Mouse (Mus musculus): ENCODE measurements at regions not wholly inside any gene's neighbourhood (a gene's known extent, or its start where the extent isn't known, plus 50 kb on each side); places are given as distances from the start of the nearest gene placed in this dataset.

DNA sequence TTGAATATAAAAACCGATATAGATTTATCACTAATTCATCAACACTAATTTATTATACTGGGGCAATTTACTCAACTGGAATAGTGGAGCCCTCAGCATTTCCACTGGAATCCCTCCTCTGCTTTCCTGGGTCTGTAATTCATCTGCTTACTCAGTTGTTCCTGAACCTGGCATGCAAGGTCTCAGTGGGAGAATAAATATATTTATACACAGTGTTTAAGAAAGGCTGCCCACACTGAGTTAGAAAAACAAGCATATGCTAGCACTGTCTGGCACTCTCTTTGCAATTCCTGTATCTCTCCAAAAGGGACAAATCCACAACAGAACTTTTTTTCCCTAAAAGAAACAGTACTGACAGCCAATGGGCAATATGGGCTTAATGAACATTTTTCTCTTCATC lies 100.1 kb upstream of the Gm10192 start:
- no peak for DNase-seq (ENCODE audit: extremely low read depth, low read depth, low spot score)

DNA sequence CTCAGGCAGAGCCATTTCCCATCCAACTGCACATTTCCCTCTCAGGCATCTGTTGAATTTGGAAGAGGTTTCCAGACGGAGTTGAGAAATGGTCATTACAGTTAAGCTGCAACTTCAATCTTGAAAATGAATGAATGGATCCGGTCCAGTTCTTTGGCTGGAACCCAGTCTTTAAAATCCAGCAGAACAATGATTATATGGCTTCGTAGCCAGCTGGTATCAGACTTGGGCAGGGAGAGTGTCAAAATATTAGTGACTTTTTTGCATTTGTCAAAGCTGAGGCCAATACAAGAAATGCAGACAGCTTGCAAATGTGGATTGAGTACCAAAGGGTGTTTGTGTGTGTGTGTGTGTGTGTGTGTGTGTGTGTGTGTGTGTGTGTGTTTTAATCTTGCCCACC lies 99.7 kb upstream of the Gm10192 start:
- peak; percentile 57 for DNase-seq (ENCODE audit: extremely low read depth, low read depth, low spot score)

DNA sequence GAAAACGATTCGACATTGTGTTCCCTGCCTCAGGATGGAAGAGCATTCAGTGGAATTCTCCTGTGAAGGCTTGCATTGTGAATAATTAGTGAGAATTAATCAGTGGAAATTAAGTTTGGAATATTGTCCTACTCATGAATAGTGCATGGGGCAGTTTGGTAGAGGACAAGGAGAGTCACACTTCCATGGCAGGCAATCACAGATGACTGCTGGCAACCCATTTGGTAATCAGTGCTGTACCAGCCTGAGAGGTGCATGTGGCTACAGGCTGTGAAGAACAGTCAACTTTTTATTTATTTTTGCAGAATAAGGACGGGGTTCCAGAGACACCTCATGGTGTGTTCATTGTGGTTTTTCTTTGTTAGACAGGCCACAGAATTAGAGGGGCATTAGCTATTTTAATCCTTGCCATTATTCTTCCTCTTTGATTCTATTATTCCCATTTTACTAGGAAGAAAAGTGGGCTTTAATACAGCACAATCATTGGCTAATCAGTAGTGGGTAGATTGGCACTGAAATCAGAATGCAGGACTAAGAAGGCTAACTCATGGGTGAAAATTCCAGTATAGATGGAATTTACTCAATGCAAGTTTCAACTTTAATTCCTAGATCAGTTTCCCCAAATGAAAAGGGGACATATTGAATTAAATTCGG lies 98.3 kb upstream of the Gm10192 start:
- DNase-seq (ENCODE audit: extremely low read depth, low read depth, low spot score): no peak

DNA sequence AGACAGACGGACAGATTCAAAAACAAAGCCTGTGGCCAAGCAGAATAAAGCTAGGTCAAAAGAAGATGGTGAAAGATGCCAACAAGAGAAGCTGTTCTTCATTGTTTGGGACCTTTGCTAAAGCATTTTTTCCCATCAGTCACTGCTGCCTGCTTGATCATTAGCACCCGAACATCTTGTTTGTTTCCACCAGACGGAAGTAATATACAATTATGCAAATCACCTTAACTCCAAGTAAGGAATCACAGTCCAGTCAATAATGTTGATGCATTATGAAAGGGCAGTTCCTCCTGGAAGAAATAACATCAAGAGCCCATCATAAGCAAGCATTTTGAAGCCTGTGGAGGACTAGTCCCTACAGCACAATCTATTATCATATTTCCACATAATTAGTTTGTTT lies 97.7 kb upstream of the Gm10192 start:
- no peak for DNase-seq (ENCODE audit: extremely low read depth, low read depth, low spot score)

DNA sequence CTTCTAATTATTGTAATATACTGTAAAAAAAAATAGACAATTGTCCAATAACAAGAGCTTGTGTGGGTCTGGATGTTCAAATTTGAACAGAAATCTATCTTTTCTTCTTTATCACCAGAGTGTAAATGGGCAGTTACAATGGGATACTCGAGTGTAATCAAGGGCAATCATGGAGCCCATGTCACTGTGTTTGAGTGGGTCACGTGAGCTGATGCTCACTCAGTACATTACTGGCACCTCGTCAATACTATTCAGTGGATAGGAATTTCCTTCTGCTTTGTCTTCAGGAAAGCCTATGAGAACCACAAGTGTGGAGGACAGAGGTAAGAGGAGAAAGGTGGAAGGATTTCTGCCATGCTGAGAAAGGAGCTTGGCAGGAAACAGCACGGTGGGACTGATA lies 54.0 kb upstream of the Gm10192 start:
- no peak for DNase-seq (ENCODE audit: extremely low read depth, low read depth, low spot score)

DNA sequence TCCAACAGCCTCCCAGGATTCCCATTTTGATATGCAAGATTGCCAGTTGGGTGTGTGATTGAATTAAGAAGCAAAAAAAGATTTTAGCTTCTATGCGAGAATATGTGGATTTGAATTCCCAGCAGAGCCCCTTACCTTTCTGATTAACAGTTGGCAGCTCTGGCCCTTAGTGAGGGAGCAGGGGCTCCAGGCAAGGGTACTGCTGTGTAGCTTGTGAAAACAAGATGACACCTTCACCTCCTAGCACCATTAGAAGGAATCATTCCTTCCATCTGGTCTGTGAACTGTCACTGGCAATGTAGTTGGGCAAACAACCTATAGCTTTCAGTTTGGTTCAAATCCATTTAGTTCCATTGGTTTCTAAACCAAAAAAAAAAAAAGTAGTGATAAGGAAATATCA lies 53.4 kb upstream of the Gm10192 start:
- no peak for DNase-seq (ENCODE audit: extremely low read depth, low read depth, low spot score)

GRCm38 (mm10) chr4:97235945-97236383 lies 53.0 kb upstream of the Gm10192 start:
- no peak for DNase-seq (ENCODE audit: extremely low read depth, low read depth, low spot score)

Data from fat pad, adult 2 months (tissue).